Mouse (Mus musculus): Measurements from ENCODE around the gene Tspan9. TPM values are rescaled to one million over a fixed set of nuclear protein-coding genes. Genes with fewer than 3 reads are reported as not detected.

The Tspan9 gene
- polyA plus RNA-seq, 1 experiment from 2014 or later: 34.5 TPM

DNA sequence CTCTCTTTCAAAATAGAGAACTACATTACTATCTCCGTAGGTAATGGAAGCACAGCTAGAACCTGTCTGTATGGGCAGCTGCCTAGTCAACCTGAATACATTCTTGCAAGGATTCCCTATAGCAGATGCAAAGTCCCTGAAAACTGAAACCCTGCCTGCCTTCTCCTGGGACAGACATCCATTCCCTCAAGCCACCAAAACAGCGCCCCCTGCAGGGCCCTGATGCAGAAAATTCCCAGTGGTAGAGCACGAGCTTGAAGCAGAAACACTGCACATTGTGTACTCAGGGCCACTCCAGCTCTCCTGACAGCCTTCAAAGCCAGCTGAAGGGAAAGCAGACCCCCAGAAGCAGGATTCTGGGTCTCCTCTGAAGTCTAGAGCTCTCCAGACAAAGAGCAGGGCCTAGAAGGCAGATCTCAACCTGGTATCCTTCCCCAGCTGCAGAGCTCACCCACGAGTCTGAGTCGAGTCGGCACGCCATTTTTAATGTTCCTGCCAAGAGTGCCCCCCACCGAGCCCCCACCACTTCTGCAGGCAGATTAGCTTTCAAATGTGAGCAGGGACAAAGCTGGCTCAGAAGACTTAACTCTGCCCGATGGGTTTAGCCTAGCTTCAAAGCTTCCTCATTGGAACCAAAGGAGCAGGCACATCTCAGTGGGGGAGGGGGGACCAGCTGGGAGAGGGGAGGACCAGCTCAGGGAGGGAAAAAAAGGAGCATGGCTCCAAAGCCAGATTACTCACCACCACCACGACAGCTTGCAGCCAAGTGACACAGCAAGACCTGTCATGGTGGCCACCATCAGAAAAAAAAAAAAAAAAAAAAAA is 115.1 kb downstream of the Tspan9 start:
- Histone ChIP-seq H3K27me3 (peaks cover 42% of the 10 kb centered on the region), H3K9me3 (no peaks in the 10 kb centered on the region), H3K4me1 (peaks cover 30% of the 10 kb centered on the region), H3K4me2 (no peak overlapping the region), H3K9ac (no peak overlapping the region), H3K4me3 (replicated peaks) (no peak overlapping the region), H3K27ac (no peak overlapping the region), H3K36me3 (replicated peaks) (no peaks in the 10 kb centered on the region)
- ATAC-seq (ENCODE audit: low FRiP score): no peak
- 18% methylated on average over 10 of the region's 10 CpGs for WGBS

GRCm38 (mm10) chr6:128025997-128026396 is 117.4 kb downstream of the Tspan9 start:
- no peak for ATAC-seq (ENCODE audit: low FRiP score)
- Histone ChIP-seq H3K4me3 (replicated peaks) (no peak overlapping the region), H3K27ac (no peak overlapping the region), H3K9me3 (no peaks in the 10 kb centered on the region), H3K27me3 (peaks cover 27% of the 10 kb centered on the region), H3K36me3 (replicated peaks) (no peaks in the 10 kb centered on the region), H3K4me1 (peaks cover 42% of the 10 kb centered on the region), H3K4me2 (no peak overlapping the region), H3K9ac (no peak overlapping the region)
- 90% methylated on average over 8 of the region's 8 CpGs for WGBS

GRCm38 (mm10) chr6:128025581-128025980 is 117.8 kb downstream of the Tspan9 start:
- peaks cover 45% of the 10 kb centered on the region for H3K4me1 ChIP-seq
- no peak overlapping the region for H3K4me3 ChIP-seq (replicated peaks)
- H3K9ac ChIP-seq: no peak overlapping the region
- peaks cover 26% of the 10 kb centered on the region for H3K27me3 ChIP-seq
- 86% methylated on average over 13 of the region's 13 CpGs for WGBS
- no peak overlapping the region for H3K4me2 ChIP-seq
- no peaks in the 10 kb centered on the region for H3K9me3 ChIP-seq
- no peak for ATAC-seq (ENCODE audit: low FRiP score)
- H3K36me3 ChIP-seq (replicated peaks): no peaks in the 10 kb centered on the region
- H3K27ac ChIP-seq: no peak overlapping the region

GRCm38 (mm10) chr6:128022207-128022606 is 121.2 kb downstream of the Tspan9 start:
- Histone ChIP-seq H3K27me3 (peaks cover 21% of the 10 kb centered on the region), H3K9me3 (no peaks in the 10 kb centered on the region), H3K27ac (no peak overlapping the region), H3K4me2 (no peak overlapping the region), H3K36me3 (replicated peaks) (no peaks in the 10 kb centered on the region), H3K4me1 (peaks cover 33% of the 10 kb centered on the region), H3K4me3 (replicated peaks) (no peak overlapping the region), H3K9ac (no peak overlapping the region)
- ATAC-seq (ENCODE audit: low FRiP score): no peak
- 34% methylated on average over 6 of the region's 6 CpGs for WGBS

DNA sequence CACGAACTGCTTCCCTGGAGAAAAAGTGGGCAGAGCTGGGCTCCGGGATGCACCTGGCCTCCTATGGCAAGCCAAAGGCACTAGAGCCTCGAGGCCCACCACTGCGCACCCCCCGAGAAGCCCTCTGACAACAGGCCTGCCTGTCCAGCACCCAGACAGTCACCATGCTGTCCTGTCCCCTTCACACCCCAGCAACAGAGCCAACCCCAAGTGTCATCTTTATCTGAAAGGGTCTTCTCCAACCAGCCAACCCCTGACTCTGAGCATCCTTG is 121.5 kb downstream of the Tspan9 start:
- WGBS: 66% methylated on average over 5 of the region's 5 CpGs
- peak overlapping the region; percentile 50; the same call in 1 of the 2 replicates for H3K27ac ChIP-seq
- no peak overlapping the region for H3K9ac ChIP-seq
- H3K4me1 ChIP-seq: peaks cover 33% of the 10 kb centered on the region
- no peak overlapping the region for H3K4me3 ChIP-seq (replicated peaks)
- H3K27me3 ChIP-seq: peaks cover 21% of the 10 kb centered on the region
- H3K36me3 ChIP-seq (replicated peaks): no peaks in the 10 kb centered on the region
- ATAC-seq (ENCODE audit: low FRiP score): no peak
- no peaks in the 10 kb centered on the region for H3K9me3 ChIP-seq
- no peak overlapping the region for H3K4me2 ChIP-seq

GRCm38 (mm10) chr6:128021106-128021930 is 122.1 kb downstream of the Tspan9 start:
- no peak overlapping the region for H3K9ac ChIP-seq
- no peak overlapping the region for H3K4me3 ChIP-seq (replicated peaks)
- H3K4me2 ChIP-seq: no peak overlapping the region
- peak overlapping the region; percentile 50; the same call in 1 of the 2 replicates for H3K27ac ChIP-seq
- 33% methylated on average over 6 of the region's 10 CpGs for WGBS
- no peaks in the 10 kb centered on the region for H3K36me3 ChIP-seq (replicated peaks)
- peaks cover 33% of the 10 kb centered on the region for H3K4me1 ChIP-seq
- H3K9me3 ChIP-seq: no peaks in the 10 kb centered on the region
- ATAC-seq (ENCODE audit: low FRiP score): peak; percentile 63
- H3K27me3 ChIP-seq: peaks cover 21% of the 10 kb centered on the region

- Histone ChIP-seq H3K27me3 (peaks cover 17% of the 10 kb centered on the region), H3K9ac (no peak overlapping the region), H3K36me3 (replicated peaks) (no peaks in the 10 kb centered on the region), H3K4me2 (peak overlapping the region; percentile 29), H3K4me3 (replicated peaks) (no peak overlapping the region), H3K9me3 (no peaks in the 10 kb centered on the region), H3K27ac (0 out of 2 replicates have a peak overlapping the region, but pooled peaks have one; percentile 19), H3K4me1 (peaks cover 39% of the 10 kb centered on the region)
- WGBS: 6% methylated on average over 8 of the region's 8 CpGs
- ATAC-seq (ENCODE audit: low FRiP score): peak; percentile 76
Measured at GRCm38 (mm10) chr6:128020521-128021057, 122.8 kb downstream of the Tspan9 start.

GRCm38 (mm10) chr6:128020053-128020452 is 123.3 kb downstream of the Tspan9 start:
- H3K4me3 ChIP-seq (replicated peaks): no peak overlapping the region
- no peaks in the 10 kb centered on the region for H3K9me3 ChIP-seq
- peak overlapping the region; percentile 29 for H3K4me2 ChIP-seq
- peaks cover 17% of the 10 kb centered on the region for H3K27me3 ChIP-seq
- peak; percentile 22; the same call in 1 of the 2 replicates for ATAC-seq (ENCODE audit: low FRiP score)
- H3K36me3 ChIP-seq (replicated peaks): no peaks in the 10 kb centered on the region
- H3K9ac ChIP-seq: no peak overlapping the region
- H3K27ac ChIP-seq: peak overlapping the region; percentile 42; the same call in 1 of the 2 replicates
- WGBS: 34% methylated on average over 4 of the region's 4 CpGs
- H3K4me1 ChIP-seq: peaks cover 44% of the 10 kb centered on the region

GRCm38 (mm10) chr6:128019119-128019518 is 124.3 kb downstream of the Tspan9 start:
- no peak for ATAC-seq (ENCODE audit: low FRiP score)
- H3K4me3 ChIP-seq (replicated peaks): no peak overlapping the region
- no peak overlapping the region for H3K27ac ChIP-seq
- no peak overlapping the region for H3K4me2 ChIP-seq
- peaks cover 17% of the 10 kb centered on the region for H3K27me3 ChIP-seq
- peaks cover 44% of the 10 kb centered on the region for H3K4me1 ChIP-seq
- H3K9me3 ChIP-seq: no peaks in the 10 kb centered on the region
- 89% methylated on average over 7 of the region's 7 CpGs for WGBS
- H3K36me3 ChIP-seq (replicated peaks): no peaks in the 10 kb centered on the region
- no peak overlapping the region for H3K9ac ChIP-seq

GRCm38 (mm10) chr6:128015304-128015703 is 128.1 kb downstream of the Tspan9 start:
- peaks cover 30% of the 10 kb centered on the region for H3K4me1 ChIP-seq
- H3K4me2 ChIP-seq: no peak overlapping the region
- H3K4me3 ChIP-seq (replicated peaks): no peak overlapping the region
- WGBS: 83% methylated on average over 7 of the region's 7 CpGs
- no peak for ATAC-seq (ENCODE audit: low FRiP score)
- H3K36me3 ChIP-seq (replicated peaks): no peaks in the 10 kb centered on the region
- H3K27me3 ChIP-seq: peaks cover 6% of the 10 kb centered on the region; the same call in 1 of the 2 replicates
- no peak overlapping the region; the same call in 1 of the 2 replicates for H3K9ac ChIP-seq
- no peak overlapping the region for H3K27ac ChIP-seq
- no peaks in the 10 kb centered on the region for H3K9me3 ChIP-seq

- Histone ChIP-seq H3K27ac (no peak overlapping the region), H3K36me3 (replicated peaks) (no peaks in the 10 kb centered on the region), H3K4me3 (replicated peaks) (no peak overlapping the region), H3K9ac (no peak overlapping the region), H3K4me1 (peaks cover 27% of the 10 kb centered on the region), H3K4me2 (no peak overlapping the region), H3K9me3 (no peaks in the 10 kb centered on the region), H3K27me3 (peaks cover 3% of the 10 kb centered on the region; the same call in 1 of the 2 replicates)
- no peak for ATAC-seq (ENCODE audit: low FRiP score)
- WGBS: 79% methylated on average over 17 of the region's 17 CpGs
Measured at GRCm38 (mm10) chr6:128011781-128012180, 131.6 kb downstream of the Tspan9 start.

DNA sequence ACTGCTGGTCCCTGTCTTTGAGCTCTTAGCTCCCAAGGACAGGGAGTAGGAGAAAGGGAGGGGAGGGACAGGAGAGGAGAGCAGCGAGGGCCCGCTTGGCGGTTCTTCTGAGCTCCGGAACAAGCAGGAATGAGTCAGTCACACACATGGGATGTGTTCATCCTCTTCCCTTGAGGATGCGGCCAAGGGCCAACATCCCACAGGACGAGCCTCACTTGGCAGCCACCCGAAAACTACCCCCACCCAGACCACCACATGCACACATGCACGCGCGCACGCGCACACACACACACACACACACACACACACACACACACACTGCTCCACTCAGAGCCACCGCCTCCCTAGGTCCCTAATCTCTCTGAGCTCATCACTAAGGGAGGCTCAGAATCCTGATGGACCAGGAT is 132.3 kb downstream of the Tspan9 start:
- Histone ChIP-seq H3K36me3 (replicated peaks) (no peaks in the 10 kb centered on the region), H3K4me1 (peaks cover 28% of the 10 kb centered on the region), H3K27ac (no peak overlapping the region), H3K4me3 (replicated peaks) (no peak overlapping the region), H3K9me3 (no peaks in the 10 kb centered on the region), H3K27me3 (peaks cover 3% of the 10 kb centered on the region; the same call in 1 of the 2 replicates), H3K4me2 (no peak overlapping the region), H3K9ac (no peak overlapping the region)
- 73% methylated on average over 13 of the region's 13 CpGs for WGBS
- no peak for ATAC-seq (ENCODE audit: low FRiP score)

Data from forebrain, embryonic 12.5 days (tissue).